Comparison of ENCODE assay signal across 11 mouse cellular contexts in genomic region chr12:111682003-111682402, GRCm38 (mm10). TPM values are rescaled to one million over a fixed set of nuclear protein-coding genes. Genes with fewer than 3 reads are reported as not detected.
DNase-seq lines count a peak whose midpoint lies in the region; ATAC-seq and TF ChIP-seq lines count a peak whose summit lies in the region.
"Had no signal": no experiment of that assay in that cellular context is flagged by ENCODE, and none has a peak within 500 bp of the region (broad histone marks: within the 10 kb centered on the region; RNA-seq: fewer than 3 reads in every experiment).

No protein-coding gene starts in this region.

- peaks cover 27% of the 10 kb centered on the region for H3K4me1 ChIP-seq in hindbrain, embryonic 13.5 days (replicated peaks)
- peaks cover 25% of the 10 kb centered on the region for H3K4me1 ChIP-seq in hindbrain, embryonic 12.5 days
- H3K4me1 ChIP-seq in E14TG2a.4 (replicated peaks; ENCODE audit: low read depth, low read length): peaks cover 82% of the 10 kb centered on the region
- peaks cover 12% of the 10 kb centered on the region for H3K4me1 ChIP-seq in hindbrain, postnatal 0 days (ENCODE audit: insufficient read depth, low read length)

- no peak for DNase-seq in gastrocnemius, adult 2 months
- DNase-seq in gastrocnemius, adult 18-20 months (ENCODE audit: low spot score): no peak
- no peak for DNase-seq in hindbrain, postnatal 0 days (ENCODE audit: low spot score)
- no peak for DNase-seq in kidney, postnatal 14 days
- no peak for DNase-seq in T-cell, adult 2 months (ENCODE audit: low spot score)
- DNase-seq: kidney, postnatal 25 days had no signal

- no peak for ATAC-seq in hindbrain, embryonic 13.5 days (ENCODE audit: low FRiP score)
- ATAC-seq in hindbrain, embryonic 12.5 days (ENCODE audit: low FRiP score): no peak
- no peak for ATAC-seq in hindbrain, postnatal 0 days

- H3K4me2 ChIP-seq in hindbrain, embryonic 13.5 days: no peak overlapping the region
- H3K4me2 ChIP-seq in hindbrain, embryonic 12.5 days (replicated peaks): no peak overlapping the region
- no peak overlapping the region for H3K4me2 ChIP-seq in hindbrain, postnatal 0 days (ENCODE audit: low read depth, low read length)
- H3K4me2 ChIP-seq: hindbrain, embryonic 15.5 days had no signal

- H3K9ac ChIP-seq in hindbrain, embryonic 13.5 days: 0 out of 2 replicates have a peak overlapping the region, but pooled peaks have one; percentile 19
- H3K9ac ChIP-seq in hindbrain, embryonic 12.5 days: no peak overlapping the region
- H3K9ac ChIP-seq in hindbrain, postnatal 0 days (replicated peaks; ENCODE audit: low read length): no peak overlapping the region
- H3K9ac ChIP-seq: hindbrain, embryonic 15.5 days had no signal

- intact Hi-C loops in gastrocnemius, adult 2 months (cut with DNase I): no loop called here

- H3K9me3 ChIP-seq in hindbrain, embryonic 13.5 days: no peaks in the 10 kb centered on the region
- H3K9me3 ChIP-seq in hindbrain, embryonic 12.5 days (replicated peaks): no peaks in the 10 kb centered on the region
- no peaks in the 10 kb centered on the region for H3K9me3 ChIP-seq in E14TG2a.4 (ENCODE audit: low read length)
- no peaks in the 10 kb centered on the region for H3K9me3 ChIP-seq in hindbrain, postnatal 0 days (ENCODE audit: low read length)
- H3K9me3 ChIP-seq: hindbrain, embryonic 15.5 days had no signal

- peaks cover 36% of the 10 kb centered on the region for H3K36me3 ChIP-seq in hindbrain, embryonic 13.5 days
- peaks cover 24% of the 10 kb centered on the region for H3K36me3 ChIP-seq in hindbrain, embryonic 12.5 days
- H3K36me3 ChIP-seq in E14TG2a.4 (ENCODE audit: insufficient read depth, low read length): peaks cover 58% of the 10 kb centered on the region
- no peaks in the 10 kb centered on the region for H3K36me3 ChIP-seq in hindbrain, postnatal 0 days (ENCODE audit: insufficient read depth, low read length)

- 84% methylated on average over 5 of the region's 5 CpGs for WGBS in hindbrain, embryonic 13.5 days
- WGBS in hindbrain, embryonic 12.5 days: 82% methylated on average over 5 of the region's 5 CpGs
- WGBS in hindbrain, postnatal 0 days: 61% methylated on average over 5 of the region's 5 CpGs

- no peak for TF ChIP-seq CTCF in gastrocnemius, adult 2 months (IDR thresholded peaks at IDR 0.05)
- no peak for TF ChIP-seq CTCF in E14TG2a.4 (conservative IDR thresholded peaks at IDR 0.05; ENCODE audit: low read length)
- no peak for TF ChIP-seq CTCF in hindbrain, postnatal 0 days (IDR thresholded peaks at IDR 0.05; ENCODE audit: low read depth)

- peak overlapping the region; percentile 72 for H3K27ac ChIP-seq in gastrocnemius, adult 2 months
- no peak overlapping the region for H3K27ac ChIP-seq in hindbrain, embryonic 13.5 days
- H3K27ac ChIP-seq in hindbrain, embryonic 12.5 days: no peak overlapping the region
- H3K27ac ChIP-seq in hindbrain, postnatal 0 days: peak overlapping the region; percentile 0; the same call in 1 of the 2 replicates
- H3K27ac ChIP-seq: hindbrain, embryonic 15.5 days had no signal

- H3K4me3 ChIP-seq in gastrocnemius, adult 2 months: no peak overlapping the region
- H3K4me3 ChIP-seq in hindbrain, embryonic 13.5 days: no peak overlapping the region
- no peak overlapping the region for H3K4me3 ChIP-seq in hindbrain, embryonic 12.5 days
- H3K4me3 ChIP-seq in E14TG2a.4 (replicated peaks; ENCODE audit: low read length): 0 out of 2 replicates have a peak overlapping the region, but pooled peaks have one; percentile 17
- H3K4me3 ChIP-seq in hindbrain, postnatal 0 days (ENCODE audit: low read length): no peak overlapping the region
- H3K4me3 ChIP-seq: hindbrain, embryonic 15.5 days; myocyte had no signal

- H3K27me3 ChIP-seq in hindbrain, embryonic 13.5 days: no peaks in the 10 kb centered on the region
- no peaks in the 10 kb centered on the region for H3K27me3 ChIP-seq in hindbrain, embryonic 12.5 days
- H3K27me3 ChIP-seq in E14TG2a.4 (ENCODE audit: insufficient read depth, low read length): no peaks in the 10 kb centered on the region
- no peaks in the 10 kb centered on the region for H3K27me3 ChIP-seq in hindbrain, postnatal 0 days (ENCODE audit: insufficient read depth, low read length)
- H3K27me3 ChIP-seq: hindbrain, embryonic 15.5 days had no signal

RNA-seq across cellular contexts. Expression of gene Trmt61a, which starts 4.1 kb away (rescaled TPM):
- 1 to 10 TPM; 3.1 to 3.8 TPM for total RNA-seq in gastrocnemius, adult 2 months (2021)
- total RNA-seq in gastrocnemius, adult 18-20 months (2021): 1 to 10 TPM; 2.4 to 3.9 TPM
- polyA plus RNA-seq in hindbrain, embryonic 13.5 days (2015; fragmentation: Nextera tagmentation; extraction: Ambion mirVana): 8.6 and 9.3 TPM in 2 replicates
- polyA plus RNA-seq in hindbrain, embryonic 12.5 days (2016; fragmentation: Nextera tagmentation; extraction: Ambion mirVana): 10.7 and 10.8 TPM in 2 replicates
- 29.7 and 32.7 TPM in 2 replicates for total RNA-seq in hindbrain, postnatal 0 days (2014; rRNA removed)
- 9.2 TPM in 2 replicates for polyA plus RNA-seq in hindbrain, postnatal 0 days (2015; fragmentation: Nextera tagmentation; extraction: Ambion mirVana)

RNA-seq across cellular contexts. Expression of gene Ckb, which starts 9.9 kb away (rescaled TPM):
- 10 to 100 TPM in 1 of 2 experiments, 1 to 10 TPM in 1; 6.7 to 10.8 TPM for total RNA-seq in gastrocnemius, adult 2 months (2021)
- 10 to 100 TPM in 1 of 2 experiments, 1 to 10 TPM in 1; 5.9 to 12.2 TPM for total RNA-seq in gastrocnemius, adult 18-20 months (2021)
- polyA plus RNA-seq in hindbrain, embryonic 13.5 days (2015; fragmentation: Nextera tagmentation; extraction: Ambion mirVana): 1,675 and 1,703 TPM in 2 replicates
- polyA plus RNA-seq in hindbrain, embryonic 12.5 days (2016; fragmentation: Nextera tagmentation; extraction: Ambion mirVana): 1,558 and 1,759 TPM in 2 replicates
- total RNA-seq in hindbrain, postnatal 0 days (2014; rRNA removed): 3,255 and 3,584 TPM in 2 replicates
- polyA plus RNA-seq in hindbrain, postnatal 0 days (2015; fragmentation: Nextera tagmentation; extraction: Ambion mirVana): 2,405 and 2,624 TPM in 2 replicates

RNA-seq across cellular contexts. Expression of gene Bag5, which starts 31.1 kb away (rescaled TPM):
- 10 to 100 TPM; 14.7 to 19.2 TPM for total RNA-seq in gastrocnemius, adult 2 months (2021)
- 10 to 100 TPM; 16.0 to 16.9 TPM for total RNA-seq in gastrocnemius, adult 18-20 months (2021)
- 65.3 and 67.9 TPM in 2 replicates for polyA plus RNA-seq in hindbrain, embryonic 13.5 days (2015; fragmentation: Nextera tagmentation; extraction: Ambion mirVana)
- 60.4 and 62.3 TPM in 2 replicates for polyA plus RNA-seq in hindbrain, embryonic 12.5 days (2016; fragmentation: Nextera tagmentation; extraction: Ambion mirVana)
- 21.1 and 22.7 TPM in 2 replicates for total RNA-seq in hindbrain, postnatal 0 days (2014; rRNA removed)
- 60.1 and 64.3 TPM in 2 replicates for polyA plus RNA-seq in hindbrain, postnatal 0 days (2015; fragmentation: Nextera tagmentation; extraction: Ambion mirVana)

RNA-seq across cellular contexts. Expression of gene Apopt1, which starts 31.1 kb away (rescaled TPM):
- total RNA-seq in gastrocnemius, adult 2 months (2021): 10 to 100 TPM; 37.4 to 46.7 TPM
- 10 to 100 TPM; 40.5 to 43.5 TPM for total RNA-seq in gastrocnemius, adult 18-20 months (2021)
- 55.1 and 62.1 TPM in 2 replicates for polyA plus RNA-seq in hindbrain, embryonic 13.5 days (2015; fragmentation: Nextera tagmentation; extraction: Ambion mirVana)
- polyA plus RNA-seq in hindbrain, embryonic 12.5 days (2016; fragmentation: Nextera tagmentation; extraction: Ambion mirVana): 49.9 and 54.0 TPM in 2 replicates
- total RNA-seq in hindbrain, postnatal 0 days (2014; rRNA removed): 23.6 and 28.1 TPM in 2 replicates
- 60.3 and 63.9 TPM in 2 replicates for polyA plus RNA-seq in hindbrain, postnatal 0 days (2015; fragmentation: Nextera tagmentation; extraction: Ambion mirVana)

Comparison
In these comparisons a context has a peak if more than half of its experiments do, and no peak if none do; other contexts are left out.
1. H3K27ac ChIP-seq: peak in gastrocnemius, adult 2 months (single experiment) and hindbrain, postnatal 0 days (single experiment); none in hindbrain, embryonic 13.5 days (single experiment) and hindbrain, embryonic 12.5 days (single experiment).
2. RNA of gene Ckb, which starts 9.9 kb away (total RNA-seq): 3,255 to 3,584 TPM in hindbrain, postnatal 0 days; 5.9 to 12.2 TPM in gastrocnemius, adult 18-20 months and 6.7 to 10.8 TPM in gastrocnemius, adult 2 months; every median in the first group is over 100 times any median in the second.